Mouse (Mus musculus): ENCODE measurements around the gene Cav1.

DNA sequence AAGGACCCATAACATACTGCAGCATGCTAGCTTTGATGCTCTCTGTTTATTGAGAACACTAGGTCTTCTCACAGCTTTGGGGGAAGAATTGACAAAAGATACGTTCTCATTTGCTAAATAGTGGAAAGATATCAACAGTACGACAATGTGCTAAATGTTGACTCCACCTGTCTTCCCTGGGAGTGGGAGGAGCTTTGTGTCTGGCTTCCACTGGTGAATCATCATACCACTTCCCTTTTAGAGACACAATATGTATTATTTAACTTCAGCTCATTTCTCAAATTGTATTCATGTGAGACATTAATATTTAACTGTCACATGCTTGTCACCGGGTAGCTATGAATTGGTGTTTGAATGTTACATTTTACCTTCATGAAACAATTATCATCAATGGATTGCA is 22.3 kb upstream of the Cav1 start:
- no peak for TF ChIP-seq CTCF (IDR thresholded peaks at IDR 0.05)
- no peak for TF ChIP-seq EP300 (IDR thresholded peaks at IDR 0.05; ENCODE audit: insufficient read depth, low read depth, low read length)
- TF ChIP-seq POLR2A (IDR thresholded peaks at IDR 0.05; ENCODE audit: insufficient read depth, low read depth, low read length), result no peak

Measured in heart, adult 2 months (tissue).